Mouse (Mus musculus) spleen, postnatal 36 days (tissue): ENCODE data around the gene Lrsam1.
A peak's percentile ranks its signal among the peaks of the same experiment; 100 is the strongest.
"Not testable (repeated sequence)": the region's sequence is repeated elsewhere in the genome, so short reads cannot be mapped to it uniquely, and the experiment has no call there.

Experiments
- DNase-seq, 2 experiments: peaks; one replicate each; pipeline ENCODE4 v3.0.0; 2022; ENCODE audit warnings: low spot score in 2 of 2, mixed read lengths in 1 of 2

Lrsam1 gene

GRCm38 (mm10) chr2:32961192-32961995 lies at the start of gene Lrsam1, which contains the start of gene Rpl12:
Gene Lrsam1 (minus strand): TSS chr2:32961614.
Gene Rpl12 (plus strand): TSS chr2:32961559.
- peak; percentile 92 to 93 for DNase-seq

DNA sequence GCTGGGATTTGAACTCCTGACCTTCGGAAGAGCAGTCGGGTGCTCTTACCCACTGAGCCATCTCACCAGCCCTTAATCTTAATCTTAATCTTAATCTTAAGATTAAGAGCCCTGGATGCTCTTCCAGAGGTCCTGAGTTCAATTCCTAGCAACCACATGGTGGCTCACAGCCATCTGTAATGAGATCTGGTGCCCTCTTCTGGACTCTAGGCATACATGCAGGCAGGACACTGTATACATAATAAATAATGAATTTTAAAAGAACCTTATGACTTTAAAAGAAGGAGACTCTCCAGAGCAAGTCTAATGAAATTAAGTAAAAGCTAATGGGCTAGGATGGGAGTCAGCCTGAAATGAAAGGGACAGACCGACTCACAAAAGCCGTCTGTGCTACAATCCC lies 47.6 kb upstream of the Lrsam1 start:
- DNase-seq, result not testable (repeated sequence)

DNA sequence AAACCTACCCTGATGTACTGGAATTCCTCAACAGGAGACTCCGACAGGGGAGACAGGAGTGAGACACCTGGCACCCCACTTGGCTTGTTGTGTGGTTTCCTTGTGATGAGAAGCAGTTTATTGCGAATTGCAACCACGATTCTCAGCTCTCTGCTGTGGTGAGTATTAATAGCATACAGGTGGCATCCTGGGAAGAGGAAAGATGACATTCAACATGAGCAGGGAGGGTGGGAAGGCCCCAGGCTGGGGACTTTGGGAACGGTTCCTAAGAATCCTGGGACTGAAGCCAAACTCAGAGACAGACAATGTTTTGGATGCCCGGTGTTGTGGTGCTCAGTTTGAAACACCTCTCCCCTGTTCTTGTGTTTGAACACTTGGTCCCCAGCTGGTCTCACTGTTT lies 43.6 kb upstream of the Lrsam1 start:
- DNase-seq, result no peak

GRCm38 (mm10) chr2:33002144-33002543 lies 40.7 kb upstream of the Lrsam1 start:
- DNase-seq, result no peak

DNA sequence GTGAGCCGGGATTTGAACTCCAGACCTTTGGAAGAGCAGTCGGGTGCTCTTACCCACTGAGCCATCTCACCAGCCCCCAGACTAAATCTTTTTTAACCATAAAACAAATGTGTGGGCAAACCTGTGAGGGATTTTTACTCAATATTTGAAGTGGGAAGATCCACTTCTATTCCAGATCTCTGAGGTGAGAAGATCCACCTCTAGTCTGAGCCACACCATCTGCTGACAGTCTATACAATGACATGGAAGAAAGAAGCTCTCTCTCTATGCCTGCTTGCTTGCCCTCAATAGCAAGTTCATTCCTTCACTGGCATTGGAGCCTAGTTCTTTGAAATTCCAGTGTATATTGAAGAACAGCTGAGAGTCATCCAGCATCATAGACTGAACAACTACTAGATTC lies 38.3 kb upstream of the Lrsam1 start:
- DNase-seq, result no peak

DNA sequence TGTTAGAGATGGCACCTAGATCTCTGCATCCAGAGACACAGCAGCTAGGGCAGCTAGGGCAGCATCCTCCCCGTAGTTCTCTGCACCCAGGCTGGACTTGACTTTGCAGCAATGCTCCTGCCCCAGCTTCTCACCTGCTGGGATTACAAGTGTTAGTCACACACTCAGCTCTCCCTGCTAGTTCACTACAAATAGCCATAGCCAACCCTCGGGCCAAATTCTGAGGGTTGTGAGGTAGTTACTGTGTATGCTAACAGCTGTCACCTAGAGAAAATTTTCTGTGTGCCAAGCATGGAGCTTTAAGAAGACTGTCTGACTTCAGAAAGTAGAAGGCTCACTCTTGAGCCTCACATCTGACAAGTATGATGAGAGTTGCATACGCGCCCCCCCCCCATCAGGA lies 36.4 kb upstream of the Lrsam1 start:
- DNase-seq, result no peak

- no peak for DNase-seq
Observed at GRCm38 (mm10) chr2:32997081-32997480, 35.7 kb upstream of the Lrsam1 start.

- no peak for DNase-seq
Observed at GRCm38 (mm10) chr2:32992130-32992529, 30.7 kb upstream of the Lrsam1 start.

- no peak for DNase-seq
Observed at GRCm38 (mm10) chr2:32990167-32990832, 28.9 kb upstream of the Lrsam1 start.

DNA sequence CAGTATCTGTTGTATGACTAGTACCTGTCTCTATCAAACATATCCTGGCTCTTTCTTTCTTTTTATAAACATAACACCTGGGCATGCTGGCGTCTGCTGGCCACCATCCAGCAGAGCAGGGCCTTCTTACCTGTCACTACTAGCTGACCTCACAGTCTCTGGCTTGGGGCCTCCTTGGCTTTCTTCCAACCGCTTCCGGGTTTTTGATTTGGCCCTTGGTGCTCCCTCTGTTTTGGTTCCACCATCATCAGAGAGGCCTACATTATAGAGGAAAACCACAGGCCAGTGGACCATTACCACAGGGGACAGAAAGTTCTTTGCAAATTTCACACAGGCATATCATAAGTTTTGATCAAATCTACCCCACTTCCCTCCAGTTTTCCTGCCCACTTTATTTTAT lies 28.0 kb upstream of the Lrsam1 start:
- DNase-seq, result no peak

GRCm38 (mm10) chr2:32985844-32986243 lies 24.4 kb upstream of the Lrsam1 start:
- DNase-seq, result no peak

DNA sequence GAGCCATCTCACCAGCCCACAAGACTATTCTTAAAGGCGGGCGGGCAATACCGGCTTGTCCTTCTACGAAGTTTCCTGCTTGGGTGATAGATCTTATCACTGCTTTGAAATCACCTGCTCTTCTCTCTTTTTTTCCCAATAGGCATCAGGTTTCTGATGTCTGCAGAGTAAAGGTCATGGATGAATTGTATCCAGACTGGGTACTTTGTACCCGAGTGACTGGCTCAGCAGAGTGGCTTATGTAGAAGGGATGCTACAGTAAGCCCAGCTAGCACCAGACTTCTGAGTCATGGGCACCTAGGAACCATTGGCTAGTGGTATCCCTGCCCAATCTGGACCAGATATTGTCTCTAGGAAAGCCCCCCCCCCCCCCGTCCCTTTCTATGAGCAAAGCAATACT lies 22.2 kb upstream of the Lrsam1 start:
- DNase-seq, result no peak

DNA sequence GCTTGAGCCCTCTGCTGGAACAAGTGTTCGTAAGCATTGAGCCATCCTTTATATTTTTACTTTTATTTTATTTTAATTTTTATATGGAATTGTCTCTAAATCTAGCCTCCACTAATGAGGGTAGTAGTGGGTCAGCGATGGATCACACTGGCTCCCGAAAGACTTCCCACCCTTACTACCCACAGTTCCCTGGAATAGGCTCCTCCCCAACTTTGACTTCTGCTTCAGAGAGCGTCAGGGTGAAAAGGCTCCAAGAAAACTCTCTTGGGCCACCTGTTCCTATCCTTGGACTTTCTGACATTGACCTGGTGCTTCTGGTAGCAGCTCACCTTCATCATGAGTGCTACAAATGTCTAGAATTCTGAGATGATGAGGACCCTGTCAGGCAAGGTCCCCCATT lies 21.3 kb upstream of the Lrsam1 start:
- DNase-seq, result no peak

DNA sequence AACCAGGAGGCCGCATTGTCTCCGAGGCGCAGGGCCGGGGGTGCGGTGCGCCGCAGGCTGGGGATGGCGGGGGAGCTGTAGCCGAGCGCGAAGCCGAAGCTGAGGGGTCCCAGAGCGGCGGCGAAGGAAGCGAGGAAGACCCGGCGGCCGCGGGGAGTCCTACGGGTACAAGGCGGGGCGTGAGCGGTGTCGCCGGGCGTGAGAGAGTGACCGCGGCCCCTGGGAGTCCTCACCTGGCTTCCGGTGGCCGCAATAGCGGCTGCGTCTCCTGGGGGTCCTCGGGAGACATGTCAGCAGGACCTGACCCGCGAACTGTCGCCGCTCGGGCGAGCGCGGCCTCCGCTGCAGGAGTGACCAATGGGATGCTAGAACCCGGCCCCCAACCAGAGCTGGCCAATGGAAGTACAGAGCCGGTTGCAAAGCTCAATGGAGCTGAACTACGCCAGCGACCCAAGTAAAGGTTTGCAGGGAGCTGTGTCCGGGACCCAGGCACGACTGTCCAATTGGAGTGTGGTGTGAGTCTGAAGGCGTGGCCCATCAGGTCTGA lies 20.4 kb upstream of the Lrsam1 start, which contains the start of gene Slc2a8:
Gene Slc2a8, minus strand, starts transcription at position 359 of the 547 bp plus-strand sequence.
- DNase-seq, result peak; percentile 89

GRCm38 (mm10) chr2:32981281-32981680 lies 19.9 kb upstream of the Lrsam1 start:
- no peak for DNase-seq

- DNase-seq, result no peak
Observed at GRCm38 (mm10) chr2:32979675-32980074, 18.3 kb upstream of the Lrsam1 start.

DNA sequence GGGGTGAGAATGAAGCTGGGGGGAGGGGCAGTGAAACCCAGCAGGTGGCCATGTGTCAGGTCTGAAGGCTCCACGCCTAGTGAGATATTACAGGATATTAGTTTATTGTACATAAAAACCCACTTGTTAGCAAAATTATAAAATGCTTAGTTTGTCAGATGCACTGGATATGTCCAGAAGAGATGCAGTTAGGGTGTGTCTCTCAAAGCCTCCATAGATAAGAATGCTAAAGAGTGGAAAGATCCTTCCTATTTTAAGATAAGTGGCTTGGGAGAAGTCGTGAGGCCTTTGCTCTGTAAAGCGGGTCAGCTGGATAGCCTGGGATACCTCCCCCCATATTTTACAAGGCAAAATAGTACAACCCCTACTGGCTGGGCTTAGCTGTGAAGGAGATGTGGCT lies 17.3 kb upstream of the Lrsam1 start:
- DNase-seq, result no peak

DNA sequence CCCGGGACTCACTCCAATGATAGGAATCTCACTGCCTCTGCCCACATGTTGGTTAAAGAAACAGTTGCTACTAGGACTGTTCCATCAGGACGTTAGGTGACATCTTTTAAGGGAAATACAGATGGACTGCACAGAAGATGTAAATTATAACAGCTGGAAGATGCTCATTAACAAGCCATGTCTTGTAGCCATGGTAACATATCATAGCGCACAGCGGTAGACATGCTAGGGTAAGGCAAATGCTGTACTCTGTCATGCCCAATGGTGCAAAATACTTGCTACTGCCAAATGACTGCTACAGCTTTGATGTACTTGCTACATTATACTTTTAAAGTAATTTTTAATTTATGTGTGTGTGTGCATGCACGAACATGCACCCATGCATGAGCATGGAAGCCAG lies 15.7 kb upstream of the Lrsam1 start:
- no peak for DNase-seq

DNA sequence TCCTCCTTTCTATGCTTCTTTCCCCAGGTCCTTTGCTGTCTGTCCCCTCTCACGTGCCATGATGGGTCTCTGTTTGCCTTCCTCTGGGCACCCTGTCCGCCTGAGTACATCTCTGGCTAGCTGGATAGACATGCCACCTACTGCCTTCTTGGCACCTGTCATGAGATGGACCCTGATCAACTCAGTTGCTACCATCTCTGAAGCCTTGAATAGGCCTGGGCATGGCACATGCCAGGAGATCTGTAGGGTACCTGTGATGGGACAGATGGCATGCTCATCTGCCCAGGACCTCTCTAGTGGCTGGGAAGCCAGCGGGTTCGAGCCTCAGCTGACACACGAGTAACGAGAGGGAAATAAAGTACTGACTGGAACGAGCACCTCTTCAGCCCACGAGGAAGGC lies 12.8 kb upstream of the Lrsam1 start:
- no peak for DNase-seq

- DNase-seq, result no peak
Observed at GRCm38 (mm10) chr2:32971235-32971634, 9.8 kb upstream of the Lrsam1 start.

GRCm38 (mm10) chr2:32969326-32969725 lies 7.9 kb upstream of the Lrsam1 start:
- no peak for DNase-seq

- DNase-seq, result no peak
Observed at GRCm38 (mm10) chr2:32968024-32968614, 6.7 kb upstream of the Lrsam1 start.
